Mouse (Mus musculus) B cell, adult 62 days (primary cell): ENCODE measurements around the gene Gm7792. TPM values are rescaled to one million over a fixed set of nuclear protein-coding genes. Genes with fewer than 3 reads are reported as not detected.

Experiments
- total RNA-seq: library from RNA; stranded (reverse); gene quantifications from 4 replicates; pipeline ENCODE4 v1.2.4, GENCODE M21; 2023

The Gm7792 gene
- not detected in 4 replicates for total RNA-seq

DNA sequence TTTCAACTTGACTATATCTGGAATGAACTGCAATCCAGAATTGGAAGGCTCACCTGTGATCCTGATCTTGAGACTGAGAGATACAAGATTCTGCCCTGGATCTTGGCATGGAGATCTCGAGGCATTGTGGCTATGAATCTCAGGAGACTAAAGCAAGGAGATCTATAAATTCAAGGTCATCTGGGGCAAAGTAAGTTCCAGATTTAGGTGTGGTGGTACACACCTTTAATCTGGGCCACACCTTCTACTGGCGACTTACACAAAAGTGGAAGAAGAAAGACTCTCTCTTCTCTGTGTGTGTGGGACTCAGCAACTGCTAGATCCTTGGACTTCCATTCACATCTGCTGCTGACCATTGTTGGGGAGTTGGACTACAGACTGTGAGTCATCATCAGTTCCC lies at the start of gene Gm7792:
Gene Gm7792 (plus strand): TSS at position 301 of the 400 bp plus-strand sequence.

Other genes with a start within 250 kb of the Gm7792 start
- gene C87414, start 172.2 kb upstream of the Gm7792 start, total RNA-seq: not detected in 4 replicates
- not detected in 4 replicates for gene Gm16429, start 85.3 kb downstream of the Gm7792 start, total RNA-seq
- gene BC061212, start 226.8 kb downstream of the Gm7792 start, total RNA-seq: not detected in 4 replicates
- not detected in 4 replicates for gene Gm6351, start 232.6 kb downstream of the Gm7792 start, total RNA-seq